Mouse (Mus musculus): Measurements from ENCODE around the gene Cog4.

Cog4 gene
- long read RNA-seq, experiment 1, transcript Cog4-201 (19 exons, 2,737 nt), result major isoform, 38 of 53 reads
- long read RNA-seq, experiment 1, partial matches to known transcripts, result 5 of 53 reads
- long read RNA-seq, experiment 1, other reads (novel, unspliced or antisense), result 7 of 53 reads
- long read RNA-seq, experiment 2, transcript Cog4-201 (19 exons, 2,737 nt), result major isoform, 17 of 33 reads
- long read RNA-seq, experiment 2, partial matches to known transcripts, result 10 of 33 reads
- long read RNA-seq, experiment 2, other reads (novel, unspliced or antisense), result 4 of 33 reads

DNA sequence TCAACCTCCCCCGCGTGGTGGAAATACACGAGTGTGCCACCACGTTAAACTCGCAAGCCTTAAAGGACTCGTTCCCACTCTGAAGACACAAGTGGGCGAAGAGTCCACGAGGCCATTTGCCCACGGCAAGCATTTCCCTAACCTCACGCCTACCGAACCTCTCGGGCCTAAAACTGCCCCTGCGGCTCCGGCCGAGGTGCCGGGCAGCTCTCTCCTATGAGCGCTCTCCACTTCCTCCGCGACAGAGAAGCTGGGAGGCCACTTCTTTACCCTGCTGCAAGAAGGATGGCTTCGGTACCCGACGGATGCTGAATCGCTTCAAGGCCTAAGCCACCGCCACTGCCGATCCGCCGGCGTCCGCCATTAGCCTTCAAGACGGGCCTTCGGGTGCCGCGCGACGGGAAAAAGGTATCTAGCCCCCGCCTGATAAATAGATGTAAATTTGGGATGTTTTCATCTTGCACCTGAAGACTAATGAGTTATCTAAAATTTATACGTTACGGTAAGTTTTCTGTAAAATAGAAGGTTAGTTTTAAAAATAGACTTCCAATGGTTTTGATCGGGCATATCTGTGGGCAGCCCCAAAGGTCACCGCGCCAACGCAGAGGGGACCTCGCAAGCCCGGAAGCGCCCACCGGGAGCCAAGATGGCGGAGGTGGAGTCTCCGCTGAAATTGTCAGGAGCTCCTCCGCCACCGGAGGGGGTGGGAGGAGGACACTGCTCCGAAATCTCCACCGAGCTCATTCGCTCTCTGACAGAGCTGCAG, at the start of gene Cog4, which contains the start of gene Sf3b3:
Gene Cog4, plus strand, starts transcription at position 196 of the 766 bp plus-strand sequence.
Gene Sf3b3, minus strand, starts transcription at position 383 of the 766 bp plus-strand sequence.
- intact Hi-C loops (cut with DNase I), result loop anchor here (10.0 kb wide), 1 partner anchor 202 kb away; no protein-coding TSS in a partner anchor

DNA sequence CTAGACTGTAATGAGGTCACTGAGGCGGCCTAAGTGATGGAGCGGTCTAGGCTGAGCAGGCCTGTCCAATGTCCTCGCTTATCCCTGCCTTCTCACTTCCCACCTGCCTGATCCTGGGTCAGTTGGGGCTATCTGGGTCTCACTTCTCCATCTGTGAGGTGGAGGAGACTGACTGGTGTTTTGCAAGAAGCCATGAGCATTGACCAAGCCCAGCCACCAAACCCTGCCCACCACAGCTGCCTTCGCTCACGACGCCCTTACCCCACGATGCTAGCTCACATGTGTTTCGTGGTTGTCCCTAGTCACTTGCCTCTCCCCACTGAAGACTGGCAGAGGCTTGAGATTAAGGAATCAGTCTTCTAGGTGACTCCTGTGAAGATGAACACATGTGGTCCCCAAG, 49.3 kb upstream of the Cog4 start:
- intact Hi-C loops (cut with DNase I), result no loop called here

DNA sequence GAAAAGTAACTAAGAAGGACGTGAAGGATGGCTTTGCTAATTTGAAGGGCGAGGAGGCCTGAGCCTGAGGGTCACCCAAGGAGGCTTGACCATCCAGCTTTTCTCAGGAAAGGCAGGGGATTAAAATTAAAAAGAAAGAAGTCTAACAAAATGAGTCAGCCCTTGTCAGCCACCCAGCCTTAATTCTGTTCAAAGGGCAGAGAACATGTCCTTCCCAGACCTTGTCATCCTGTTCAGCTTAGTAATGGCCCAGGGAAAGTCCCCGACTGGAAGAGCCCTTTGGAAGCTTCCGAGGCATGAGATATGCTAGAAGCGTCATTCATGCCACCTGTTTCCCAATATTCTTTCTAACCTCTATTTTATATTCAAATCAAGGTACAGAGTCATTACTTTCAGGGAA, 43.4 kb upstream of the Cog4 start:
- intact Hi-C loops (cut with DNase I), result no loop called here

DNA sequence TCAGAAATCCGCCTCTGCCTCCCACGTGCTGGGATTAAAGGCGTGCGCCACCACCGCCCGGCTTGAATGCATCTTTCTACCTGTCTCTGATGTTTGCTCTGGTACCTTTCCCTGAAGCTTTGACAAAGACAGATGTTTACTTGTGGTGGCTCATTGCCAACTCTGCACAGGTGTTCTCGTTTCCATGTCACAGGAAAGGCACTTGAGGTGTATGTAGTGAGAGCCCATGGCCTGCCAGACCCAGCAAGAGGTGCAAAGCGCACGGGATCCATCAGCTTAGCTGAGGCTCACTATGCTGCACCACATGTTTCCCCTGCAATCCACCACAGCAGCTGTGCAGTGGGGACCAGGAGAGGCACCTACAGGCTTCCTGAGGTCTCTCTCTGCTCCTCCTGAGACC, 42.5 kb upstream of the Cog4 start:
- intact Hi-C loops (cut with DNase I), result no loop called here

DNA sequence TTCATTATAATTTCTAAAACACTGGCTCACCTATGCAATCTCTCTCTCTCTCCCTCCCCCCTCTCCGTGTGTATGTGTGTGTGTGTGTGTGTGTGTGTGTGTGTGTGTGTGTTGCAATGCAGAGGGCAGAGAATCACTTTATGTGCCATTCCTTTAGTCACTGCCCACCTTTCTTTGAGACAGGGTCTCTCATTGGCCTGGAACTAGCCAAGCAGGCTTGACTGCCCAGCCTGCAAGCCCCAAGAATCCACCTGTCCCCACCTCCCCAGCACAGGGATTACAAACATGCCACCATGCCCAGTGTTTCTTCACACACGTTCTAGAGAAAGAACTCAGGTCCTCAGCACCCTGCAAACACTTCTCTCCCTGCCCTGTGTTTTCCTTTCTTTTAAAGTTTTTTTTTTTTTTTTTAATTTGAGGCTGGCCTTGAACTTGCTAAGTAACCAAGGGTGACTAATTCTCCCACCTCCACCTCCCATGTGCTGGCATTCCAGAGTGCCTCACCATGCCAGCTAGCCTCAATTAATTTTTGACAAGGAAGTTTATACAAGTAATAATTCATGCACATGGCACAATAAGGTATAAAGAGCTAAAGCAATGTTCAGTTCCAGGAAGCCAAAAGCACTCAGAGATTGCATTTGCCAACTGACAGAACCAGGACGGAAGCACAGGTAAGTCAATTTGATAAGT, 41.4 kb upstream of the Cog4 start:
- intact Hi-C loops (cut with DNase I), result no loop called here

DNA sequence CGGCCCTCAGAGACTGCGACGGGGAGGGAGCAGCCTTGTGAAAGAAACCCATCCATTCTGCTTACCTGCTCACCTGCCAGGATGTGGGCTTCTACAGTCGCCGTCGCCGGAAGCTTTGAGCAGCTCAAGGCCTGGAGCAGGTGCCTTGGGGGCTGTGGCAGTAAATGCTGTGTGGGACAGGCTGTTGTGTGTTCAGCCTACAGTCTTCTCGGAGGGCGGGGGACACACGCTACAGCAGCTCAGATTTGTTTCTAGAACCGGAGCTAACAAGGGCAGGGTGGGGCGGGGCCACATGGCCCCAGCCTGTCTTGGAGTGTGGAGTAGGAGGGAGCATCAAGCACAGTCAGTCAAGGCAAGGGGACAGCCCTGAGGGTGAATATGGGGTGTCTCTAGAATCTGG, 40.7 kb upstream of the Cog4 start, which contains the start of gene Il34:
Gene Il34, minus strand, starts transcription at position 256 of the 400 bp plus-strand sequence.
- intact Hi-C loops (cut with DNase I), result no loop called here

DNA sequence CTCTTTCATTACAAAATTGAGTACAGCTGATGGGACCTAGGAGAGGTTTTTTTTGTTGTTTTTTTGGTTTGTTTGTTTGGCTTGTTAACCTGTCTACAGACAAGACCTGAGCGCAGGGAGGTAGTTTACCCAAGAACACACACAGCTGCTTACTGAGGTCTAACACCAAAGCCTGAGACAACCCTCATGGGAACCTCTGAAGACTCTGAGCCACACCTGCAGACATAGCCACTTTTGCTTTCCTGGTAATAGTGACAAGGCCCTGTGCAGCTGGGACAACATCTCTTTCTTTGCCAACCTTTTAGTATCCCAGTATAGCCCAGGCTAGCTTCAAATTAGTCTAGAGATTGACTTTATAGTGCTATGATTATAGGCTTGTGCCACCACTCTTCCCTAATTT, 40.3 kb upstream of the Cog4 start:
- intact Hi-C loops (cut with DNase I), result no loop called here

DNA sequence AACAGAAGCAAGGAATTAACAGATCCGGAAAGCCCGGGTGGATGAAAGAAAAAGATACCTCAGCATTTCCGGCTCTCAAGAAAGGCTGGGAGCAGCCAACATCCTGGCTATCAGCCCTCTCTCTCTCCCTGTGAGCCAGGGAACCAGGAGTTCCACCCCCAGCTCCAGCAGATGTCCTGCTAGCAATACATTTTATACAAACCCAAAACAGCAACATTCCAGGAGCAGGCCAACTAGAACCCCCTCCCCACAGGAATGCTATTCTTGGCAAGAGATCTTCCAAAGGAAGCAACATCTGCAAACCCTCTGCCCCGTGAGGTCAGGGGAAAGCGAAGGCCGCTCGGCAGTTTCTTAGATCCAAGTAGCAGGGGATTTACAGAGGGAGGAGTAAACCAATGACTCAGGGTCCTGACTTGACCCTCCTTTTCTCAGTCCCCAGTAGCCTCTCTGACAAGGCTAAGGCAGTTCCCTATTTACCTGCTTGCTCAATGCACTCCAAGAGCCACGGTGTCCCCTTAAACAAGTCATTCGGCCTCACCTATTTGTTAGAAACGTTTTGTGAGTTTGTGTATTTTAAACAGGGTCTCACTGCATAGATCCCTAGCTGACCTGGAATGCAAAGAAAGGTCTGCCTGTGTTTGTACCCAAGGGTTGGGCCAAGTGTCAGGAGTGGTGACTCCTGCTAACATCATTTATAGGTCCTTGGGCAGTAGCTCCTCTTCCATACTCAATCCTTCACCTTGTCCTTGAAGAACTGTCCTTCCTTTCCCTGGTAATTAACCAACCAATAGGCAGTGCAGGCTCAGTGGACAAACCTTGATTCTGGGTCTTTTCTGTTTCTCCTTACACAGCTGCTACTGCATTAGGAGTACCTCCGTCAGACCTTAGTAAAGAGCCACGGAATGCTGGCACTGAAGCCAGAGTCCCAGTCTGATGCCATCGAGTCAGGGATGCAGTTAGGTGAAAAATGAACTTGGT, 37.6 kb upstream of the Cog4 start:
- intact Hi-C loops (cut with DNase I), result no loop called here

DNA sequence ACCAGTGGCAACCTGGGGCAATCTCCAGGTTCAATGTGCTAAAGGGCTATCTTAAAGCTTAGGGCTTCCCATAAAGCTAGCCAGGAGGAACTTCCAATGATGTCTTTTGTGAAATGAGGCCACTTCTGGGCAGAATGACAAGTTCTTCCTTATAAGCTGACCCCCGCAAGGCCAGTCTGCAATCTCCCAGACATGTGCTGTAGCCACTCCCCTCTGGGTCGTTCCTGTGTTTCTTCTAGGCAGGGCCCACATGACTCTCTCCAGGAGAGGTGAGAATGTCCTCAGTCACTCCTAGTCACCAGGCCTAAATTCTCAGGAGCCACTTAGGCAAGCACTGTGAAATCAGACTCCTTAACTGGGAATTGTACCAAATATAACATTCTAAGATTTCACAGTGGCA, 36.6 kb upstream of the Cog4 start:
- intact Hi-C loops (cut with DNase I), result no loop called here

DNA sequence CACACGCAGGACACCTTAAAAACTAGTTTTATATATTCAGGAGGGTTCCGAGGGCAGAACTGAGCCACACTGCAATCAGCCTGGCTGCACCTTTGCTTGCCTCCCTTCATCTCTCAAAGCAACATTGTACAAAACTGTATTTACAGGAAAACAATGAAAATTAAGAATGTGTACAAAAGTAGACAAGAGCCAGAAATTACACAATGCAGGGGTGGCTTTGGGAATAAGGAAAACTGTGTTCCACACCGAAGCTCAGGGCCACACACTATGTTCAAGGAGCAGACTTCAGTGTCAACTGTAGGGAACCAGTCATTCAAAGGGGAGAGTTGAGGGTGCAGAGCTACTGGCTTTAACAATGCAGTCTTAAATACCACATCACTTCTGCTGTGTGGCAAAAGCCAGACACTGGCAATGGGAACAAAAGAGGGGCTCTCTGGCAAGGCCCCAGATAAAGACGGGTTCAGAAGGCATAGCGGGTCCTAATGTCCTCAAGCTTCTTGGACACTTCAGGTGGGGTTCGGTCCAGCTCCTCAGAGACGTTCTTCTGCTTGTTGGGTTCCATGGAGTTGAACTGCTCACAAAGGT, 35.8 kb upstream of the Cog4 start:
- intact Hi-C loops (cut with DNase I), result no loop called here

DNA sequence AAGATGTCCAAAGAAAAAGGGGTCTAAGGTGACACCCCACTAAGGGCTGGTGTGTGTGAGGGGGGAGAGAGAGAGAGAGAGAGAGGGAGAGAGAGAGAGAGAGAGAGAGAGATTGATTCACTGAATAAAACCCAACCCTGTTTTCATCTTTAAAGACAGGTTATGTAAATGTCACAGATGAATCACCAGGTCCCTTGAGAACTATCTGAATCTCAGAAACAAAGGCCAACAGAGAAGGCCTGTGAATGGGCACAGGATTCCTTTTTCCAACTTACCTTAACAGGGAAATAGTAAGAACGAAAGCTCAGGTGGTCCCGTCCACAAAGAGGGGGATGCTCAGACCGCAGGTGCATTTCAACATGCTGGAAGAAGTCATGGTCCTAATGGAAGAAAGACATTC, 35.3 kb upstream of the Cog4 start:
- intact Hi-C loops (cut with DNase I), result no loop called here

DNA sequence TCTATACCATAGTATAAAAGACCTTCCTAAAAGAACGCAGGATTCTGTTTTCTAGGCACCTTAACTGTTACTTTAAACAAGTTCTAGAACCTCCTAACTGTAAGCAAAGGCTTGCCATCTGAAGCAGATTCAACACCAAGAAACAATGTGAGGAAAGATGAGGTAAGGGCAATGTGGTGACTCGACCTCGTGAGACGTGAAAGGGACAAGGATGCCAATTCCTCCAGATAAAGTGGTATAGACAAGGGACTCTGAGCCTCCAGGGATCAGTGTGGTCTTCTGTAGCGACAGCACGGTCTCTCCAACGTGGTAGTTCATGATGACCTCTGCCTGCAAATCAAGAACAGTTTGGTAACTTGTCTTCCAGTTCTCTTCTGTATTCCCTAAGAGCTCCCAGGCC, 34.6 kb upstream of the Cog4 start:
- intact Hi-C loops (cut with DNase I), result no loop called here

DNA sequence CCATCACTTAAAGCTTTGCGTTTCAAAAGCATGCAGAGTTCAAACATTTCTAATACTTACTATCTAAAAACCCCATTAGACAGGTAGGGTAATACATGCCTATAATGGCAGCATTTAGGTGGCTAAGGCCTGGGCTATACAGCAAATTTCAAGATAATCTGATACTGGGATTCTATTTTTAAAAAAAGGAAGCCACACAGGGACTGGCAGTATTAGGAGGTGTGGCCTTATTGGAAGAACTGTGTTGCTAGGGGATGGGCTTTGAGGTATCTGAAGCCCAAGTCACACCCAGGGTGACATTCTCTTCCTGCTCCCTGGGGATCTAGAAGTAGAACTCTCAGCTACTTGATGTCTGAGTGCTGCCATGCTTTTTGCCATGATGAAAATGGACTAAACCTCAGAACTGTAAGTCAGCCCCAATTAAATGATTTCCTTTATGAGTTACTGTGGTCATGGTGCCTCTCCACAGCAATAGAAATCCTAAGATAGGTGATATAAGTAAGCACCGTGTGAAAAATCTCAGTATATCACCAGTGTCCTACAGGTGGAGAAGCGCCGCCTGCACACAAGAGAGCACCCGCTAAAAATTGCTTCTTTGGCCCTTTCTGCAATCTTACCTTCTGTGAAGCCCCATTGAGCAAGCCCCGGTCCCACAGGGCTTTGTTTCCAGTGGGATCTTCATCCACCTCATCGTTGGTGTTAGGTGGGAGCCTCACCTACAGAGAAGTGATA, 33.9 kb upstream of the Cog4 start:
- intact Hi-C loops (cut with DNase I), result no loop called here

DNA sequence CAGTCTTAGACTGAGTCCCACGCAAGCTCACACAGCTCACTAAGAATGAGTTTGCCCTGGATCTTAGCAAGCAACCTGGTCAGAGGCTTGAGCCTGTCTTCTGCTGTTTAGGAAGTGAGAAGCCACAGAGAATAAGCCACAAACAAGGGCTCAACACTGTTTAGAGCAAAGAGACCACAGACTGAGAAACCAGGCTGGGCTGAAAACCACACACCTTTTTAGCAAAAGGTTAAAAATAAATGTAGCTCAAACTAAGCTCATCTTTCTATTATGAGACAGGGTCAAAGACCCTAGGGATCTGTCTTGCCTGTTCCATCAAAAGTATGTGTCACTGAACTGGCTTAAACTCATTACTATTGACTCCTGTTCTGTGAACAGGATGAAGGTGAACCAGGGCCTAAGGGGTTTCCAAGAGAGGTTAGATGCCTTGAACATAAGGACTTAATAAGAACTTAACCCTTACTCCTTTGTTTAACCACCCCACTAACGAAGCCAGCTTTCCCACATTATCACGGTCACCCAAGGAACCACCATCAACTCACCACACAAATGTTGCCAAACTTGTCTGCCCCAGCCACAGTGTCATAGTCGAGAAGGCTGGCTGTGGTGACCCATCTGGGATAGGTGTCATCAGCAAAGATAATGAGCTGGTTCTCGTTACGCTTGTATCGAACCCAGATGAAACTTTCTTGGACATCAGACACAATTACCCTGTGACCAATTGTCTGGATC, 33.2 kb upstream of the Cog4 start:
- intact Hi-C loops (cut with DNase I), result no loop called here

DNA sequence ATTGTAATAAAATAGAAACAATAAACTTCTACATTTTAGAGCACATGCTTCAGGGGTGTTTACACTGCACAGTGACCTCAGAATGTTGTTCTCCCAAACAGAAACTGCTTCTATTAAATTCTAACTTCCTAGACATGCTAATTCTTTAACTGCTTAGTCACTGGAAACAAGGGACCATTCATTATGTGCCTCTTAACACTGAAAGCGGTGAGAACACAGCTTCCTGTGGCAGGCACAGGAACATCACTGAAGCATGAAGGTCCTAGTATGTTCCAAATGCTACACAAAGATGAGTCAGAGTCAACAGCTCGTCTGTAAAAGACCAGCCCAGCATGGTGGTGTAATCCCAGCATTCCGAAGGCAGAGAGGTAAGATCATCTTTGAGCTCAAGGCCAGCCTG, 31.1 kb upstream of the Cog4 start:
- intact Hi-C loops (cut with DNase I), result no loop called here

DNA sequence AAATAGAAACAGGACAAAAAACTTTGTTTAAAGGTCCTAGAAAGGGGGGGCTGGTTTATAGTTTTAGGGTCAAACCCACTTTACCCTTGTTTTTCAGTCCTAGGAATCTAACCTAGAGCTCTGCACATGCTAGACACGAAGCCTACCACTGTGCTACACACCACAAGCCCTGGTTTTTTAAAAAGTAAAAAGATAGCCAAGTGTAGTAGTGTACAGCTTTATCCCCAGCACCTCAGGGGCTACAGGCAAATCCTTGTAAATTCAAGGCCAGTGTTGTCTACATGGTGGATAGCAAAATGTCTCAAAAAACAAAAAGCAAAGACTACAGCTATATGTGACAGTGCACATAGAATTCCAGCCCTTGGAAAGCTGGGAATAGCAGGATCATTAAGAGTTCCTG, 29.4 kb upstream of the Cog4 start:
- intact Hi-C loops (cut with DNase I), result no loop called here

DNA sequence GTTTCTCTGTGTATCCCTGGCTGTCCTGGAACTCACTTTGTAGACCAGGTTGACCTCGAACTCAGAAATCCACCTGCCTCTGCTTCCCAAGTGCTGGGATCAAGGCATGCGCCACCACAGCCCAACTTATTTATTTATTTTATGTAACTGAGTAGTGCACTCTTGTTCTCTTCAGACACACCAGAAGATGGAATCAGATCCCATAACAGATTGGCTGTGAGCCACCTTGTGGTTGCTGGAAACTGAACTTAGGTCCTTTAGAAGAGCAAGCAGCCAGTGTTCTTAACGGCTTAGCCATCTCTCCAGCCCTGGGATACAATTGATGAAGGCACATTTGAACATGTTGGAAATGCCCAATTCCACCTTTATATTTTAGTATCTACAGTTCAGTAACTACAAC, 27.8 kb upstream of the Cog4 start:
- intact Hi-C loops (cut with DNase I), result no loop called here

DNA sequence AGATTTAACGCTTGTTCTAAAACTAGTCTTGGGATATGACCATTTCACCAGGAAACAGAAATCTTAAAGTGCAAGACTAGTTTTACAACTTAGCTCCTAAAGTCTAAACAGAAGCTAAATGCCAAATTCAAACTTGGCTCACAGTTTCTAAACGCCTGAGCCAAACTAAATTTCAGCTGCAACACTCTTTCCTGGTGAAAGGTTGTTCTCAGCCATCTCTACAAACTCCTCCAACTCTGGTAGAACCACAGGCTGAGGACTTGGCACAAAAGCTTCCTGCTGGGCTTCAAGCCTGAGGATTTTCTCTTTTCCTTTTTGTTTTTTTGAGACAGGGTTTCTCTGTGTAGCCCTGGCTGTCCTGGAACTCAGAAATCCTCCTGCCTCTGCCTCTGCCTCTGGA, 26.1 kb upstream of the Cog4 start:
- intact Hi-C loops (cut with DNase I), result no loop called here

DNA sequence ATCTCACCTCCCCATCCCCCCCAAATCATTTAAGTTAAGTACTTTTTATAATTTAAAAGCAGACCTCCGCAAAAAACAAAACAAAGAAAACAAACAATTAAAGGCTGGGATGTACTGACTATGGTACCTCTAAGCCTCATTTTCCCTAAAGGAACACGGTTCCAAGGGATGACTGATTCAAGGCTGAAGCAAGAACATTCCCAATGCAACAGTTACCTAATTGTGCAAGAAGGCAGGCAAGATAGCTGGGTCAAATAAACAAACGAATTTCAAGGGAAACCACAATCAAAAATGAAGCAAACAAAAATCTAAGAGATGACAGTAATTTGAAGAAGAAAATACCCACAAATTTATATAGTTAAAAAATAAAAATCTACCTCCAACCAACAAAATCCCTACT, 24.4 kb upstream of the Cog4 start:
- intact Hi-C loops (cut with DNase I), result no loop called here
